Mouse (Mus musculus): ENCODE data around the gene 1700017D01Rik.
"Not testable (repeated sequence)": the region's sequence is repeated elsewhere in the genome, so short reads cannot be mapped to it uniquely, and the experiment has no call there.

1700017D01Rik gene

GRCm38 (mm10) chr19:11130776-11131175, at the start of gene 1700017D01Rik:
1700017D01Rik (minus strand) TSS chr19:11130876.
- DNase-seq (ENCODE audit: low spot score in 2 of 2), result not testable (repeated sequence)

DNA sequence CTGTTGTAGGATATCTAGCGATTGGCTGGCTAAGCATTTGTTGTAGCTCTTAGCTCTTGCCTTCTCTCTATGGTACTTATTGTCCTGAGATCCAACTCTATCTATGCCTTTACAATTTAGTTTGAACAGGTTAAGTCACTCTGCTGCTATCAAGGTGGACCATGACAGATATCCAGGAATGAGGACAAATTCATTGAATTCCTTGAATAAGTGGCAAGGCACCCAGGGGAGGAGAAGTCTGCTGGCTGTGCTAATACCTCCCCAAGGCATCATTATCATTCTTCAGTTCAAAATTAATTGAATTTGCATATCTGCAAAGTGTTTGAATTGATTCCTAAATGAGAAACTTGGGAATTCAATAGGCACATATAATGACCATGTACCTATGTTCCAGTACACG, 46.8 kb upstream of the 1700017D01Rik start:
- no peak for DNase-seq (ENCODE audit: low spot score in 2 of 2)

GRCm38 (mm10) chr19:11165172-11165571, 34.5 kb upstream of the 1700017D01Rik start, which contains the start of gene 1700025F22Rik:
1700025F22Rik (minus strand) TSS chr19:11165320.
- no peak for DNase-seq (ENCODE audit: low spot score in 2 of 2)

- not testable (repeated sequence) for DNase-seq (ENCODE audit: low spot score in 2 of 2)
Measured at GRCm38 (mm10) chr19:11157890-11158289, 27.2 kb upstream of the 1700017D01Rik start.

GRCm38 (mm10) chr19:11135336-11135735, 4.7 kb upstream of the 1700017D01Rik start:
- no peak for DNase-seq (ENCODE audit: low spot score in 2 of 2)

- DNase-seq (ENCODE audit: low spot score in 2 of 2), result no peak
Measured at GRCm38 (mm10) chr19:11134852-11135251, 4.2 kb upstream of the 1700017D01Rik start.

GRCm38 (mm10) chr19:11129702-11130101, 974 bp downstream of the 1700017D01Rik start:
- DNase-seq (ENCODE audit: low spot score in 2 of 2), result no peak

DNA sequence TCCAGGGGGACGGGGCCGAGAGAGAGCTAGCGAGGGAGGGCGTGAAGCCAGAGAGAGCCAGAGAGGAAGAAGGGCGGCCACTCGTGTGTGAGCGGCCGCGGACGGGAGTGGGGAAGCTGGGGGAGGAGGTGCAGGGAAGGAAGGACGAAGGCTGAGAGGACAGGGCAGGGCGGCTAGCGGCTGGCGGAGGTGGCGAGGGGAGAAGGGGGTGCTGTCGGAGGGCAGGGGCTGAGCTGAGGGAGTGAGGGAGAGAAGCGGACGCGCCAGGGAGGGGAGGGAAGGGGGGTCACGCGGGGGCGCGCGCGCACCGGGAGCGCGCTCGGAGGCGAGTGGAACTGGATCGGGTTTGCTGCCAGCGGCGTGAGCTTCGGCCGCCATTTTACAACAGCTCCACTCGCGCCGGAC, 9.7 kb downstream of the 1700017D01Rik start:
- DNase-seq (ENCODE audit: low spot score in 2 of 2), result not testable (repeated sequence)

- DNase-seq (ENCODE audit: low spot score in 2 of 2), result no peak
Measured at GRCm38 (mm10) chr19:11119338-11119737, 11.3 kb downstream of the 1700017D01Rik start.

- DNase-seq (ENCODE audit: low spot score in 2 of 2), result no peak
Measured at GRCm38 (mm10) chr19:11107746-11108145, 22.9 kb downstream of the 1700017D01Rik start.

DNA sequence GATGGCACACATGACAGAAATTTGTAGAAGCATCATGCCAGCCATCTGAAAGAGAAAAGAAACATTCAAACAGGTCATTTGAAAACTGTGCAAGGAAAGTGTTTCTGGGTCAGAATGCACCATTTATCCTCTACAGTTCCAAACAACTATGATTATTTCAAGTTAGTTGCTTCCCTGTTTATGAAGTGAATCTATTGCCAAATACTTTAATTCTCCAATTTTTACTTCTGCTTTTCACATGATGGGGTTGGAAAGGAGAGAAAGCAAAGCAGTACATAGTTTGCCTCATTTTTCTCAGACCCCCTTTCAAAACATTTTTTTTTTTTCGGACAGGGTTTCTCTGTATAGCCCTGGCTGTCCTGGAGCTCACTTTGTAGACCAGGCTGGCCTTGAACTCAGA, 28.8 kb downstream of the 1700017D01Rik start:
- DNase-seq (ENCODE audit: low spot score in 2 of 2), result no peak

DNA sequence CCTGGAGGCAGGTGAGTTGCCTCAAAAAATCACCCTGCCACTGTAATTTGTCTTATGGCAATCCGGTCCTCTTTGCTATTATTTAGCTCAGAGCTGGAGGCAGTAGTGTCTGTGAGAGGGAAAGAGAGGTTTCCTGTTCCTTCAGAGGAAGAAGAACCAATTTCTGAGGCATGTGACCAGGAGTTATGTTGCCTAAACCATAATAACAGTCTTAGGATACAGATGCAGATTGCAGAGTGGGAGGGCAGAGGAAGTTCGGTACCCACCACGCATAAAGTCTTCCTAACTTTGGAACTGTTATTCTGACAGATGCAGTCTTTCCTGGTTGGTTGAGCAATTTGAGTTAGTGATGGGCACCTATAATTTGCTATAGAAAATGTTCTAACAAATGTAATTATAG, 32.3 kb downstream of the 1700017D01Rik start:
- no peak for DNase-seq (ENCODE audit: low spot score in 2 of 2)

GRCm38 (mm10) chr19:11092131-11092530, 38.5 kb downstream of the 1700017D01Rik start:
- not testable (repeated sequence) for DNase-seq (ENCODE audit: low spot score in 2 of 2)

- DNase-seq (ENCODE audit: low spot score in 2 of 2), result no peak
Measured at GRCm38 (mm10) chr19:11080934-11081333, 49.7 kb downstream of the 1700017D01Rik start, which contains the start of gene Ms4a8a. Ms4a8a (minus strand) TSS chr19:11081102.

DNA sequence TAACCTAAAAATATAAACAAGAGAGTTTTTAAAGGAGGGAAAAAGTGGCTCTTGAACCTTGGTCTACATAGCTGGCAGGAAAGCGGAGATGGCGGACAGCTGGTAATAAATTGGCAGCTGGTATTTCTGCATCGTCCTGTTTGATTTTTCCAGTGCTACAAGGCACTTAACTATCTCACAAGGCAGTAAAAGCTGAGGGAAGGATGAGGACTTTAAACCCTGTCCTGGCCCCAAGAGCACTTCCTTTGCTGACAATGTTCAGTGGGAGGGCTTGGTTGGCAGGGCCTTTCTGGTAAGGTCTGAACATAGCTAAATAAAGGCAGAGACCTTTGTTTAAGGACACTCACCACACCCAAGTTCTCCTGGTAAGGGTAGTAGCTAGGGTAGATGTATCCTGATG, 60.3 kb downstream of the 1700017D01Rik start:
- DNase-seq (ENCODE audit: low spot score in 2 of 2), result no peak

- DNase-seq (ENCODE audit: low spot score in 2 of 2), result no peak
Measured at GRCm38 (mm10) chr19:11065202-11065875, 65.3 kb downstream of the 1700017D01Rik start.

- DNase-seq (ENCODE audit: low spot score in 2 of 2), result no peak
Measured at GRCm38 (mm10) chr19:11060900-11061299, 69.8 kb downstream of the 1700017D01Rik start.

DNA sequence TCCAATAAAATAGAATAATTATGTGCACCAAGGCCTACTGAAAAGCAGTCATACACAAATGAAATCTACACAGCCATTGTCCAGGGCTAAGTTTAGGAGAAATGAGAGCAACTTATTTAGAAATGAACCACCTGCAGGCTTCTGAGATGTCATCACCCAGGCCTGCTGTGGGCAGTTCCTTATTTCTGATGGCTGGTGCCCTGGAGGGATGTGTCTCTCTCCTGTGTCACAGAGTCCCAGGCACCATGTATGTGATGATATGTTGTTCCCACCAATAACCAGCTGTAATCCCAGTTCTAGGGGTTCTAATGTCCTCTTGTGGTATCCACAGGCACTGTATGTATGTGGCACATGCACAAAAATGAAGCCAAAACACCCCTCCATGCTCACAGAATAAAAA, 70.7 kb downstream of the 1700017D01Rik start:
- DNase-seq (ENCODE audit: low spot score in 2 of 2), result no peak

DNA sequence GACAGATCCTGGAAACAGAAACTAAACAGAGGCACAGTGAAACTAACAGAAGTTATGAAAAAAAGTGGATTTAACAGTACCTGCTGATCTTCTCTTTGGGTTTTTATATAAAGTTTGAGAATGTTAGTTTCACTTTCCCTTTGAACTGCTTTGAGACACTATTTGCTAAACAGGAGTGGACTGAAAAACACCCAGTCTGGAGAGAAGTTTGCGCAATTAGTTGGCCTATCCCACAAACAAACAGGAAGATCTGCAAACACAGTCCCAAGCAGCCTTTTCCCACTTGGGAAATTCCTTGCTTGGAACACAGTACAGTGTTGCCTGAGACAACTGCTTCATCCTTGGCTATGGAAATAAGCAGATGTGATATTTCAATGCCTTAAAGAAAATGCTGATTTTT, 75.0 kb downstream of the 1700017D01Rik start:
- not testable (repeated sequence) for DNase-seq (ENCODE audit: low spot score in 2 of 2)

DNA sequence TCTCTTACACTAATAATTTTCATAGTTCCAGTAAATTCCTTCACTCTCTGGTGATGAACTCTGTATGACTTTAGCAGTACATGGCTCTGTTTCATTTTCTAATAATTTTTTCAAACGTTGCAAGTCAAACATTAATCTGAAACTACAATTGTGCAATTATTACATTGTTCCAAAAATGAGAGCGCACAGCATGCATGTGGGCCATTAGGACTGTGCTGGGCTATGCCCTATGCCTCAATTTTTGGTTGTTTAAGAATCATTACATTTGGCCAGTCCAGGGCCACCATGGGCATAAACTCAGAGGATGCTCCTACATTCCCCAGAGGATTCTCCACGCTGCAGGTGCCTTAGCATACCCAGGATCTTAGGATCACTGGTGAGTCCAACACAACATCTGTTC, 77.4 kb downstream of the 1700017D01Rik start:
- no peak for DNase-seq (ENCODE audit: low spot score in 2 of 2)

- DNase-seq (ENCODE audit: low spot score in 2 of 2), result no peak
Measured at GRCm38 (mm10) chr19:11052877-11053276, 77.8 kb downstream of the 1700017D01Rik start.

- no peak for DNase-seq (ENCODE audit: low spot score in 2 of 2)
Measured at GRCm38 (mm10) chr19:11050286-11050685, 80.4 kb downstream of the 1700017D01Rik start.

DNA sequence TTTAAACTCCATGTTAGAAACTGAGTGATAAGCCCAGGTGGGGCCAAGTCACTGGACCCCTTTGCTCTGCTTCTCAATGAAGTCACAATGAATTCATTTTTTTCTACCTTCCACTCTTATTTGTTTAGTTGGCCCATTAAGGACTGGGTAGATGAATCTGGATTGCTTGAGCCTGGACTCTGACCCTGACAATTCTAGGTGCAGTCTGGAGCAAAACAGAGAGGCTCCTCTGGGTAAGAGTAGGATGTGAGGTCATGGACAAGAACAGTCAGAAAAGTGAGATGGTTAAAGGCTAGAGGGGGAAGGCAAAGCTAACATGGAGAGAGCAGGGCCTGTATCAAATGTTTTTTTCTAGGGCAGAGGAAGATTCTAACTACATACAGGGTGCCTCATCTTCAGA, 81.2 kb downstream of the 1700017D01Rik start:
- DNase-seq (ENCODE audit: low spot score in 2 of 2), result no peak

- no peak for DNase-seq (ENCODE audit: low spot score in 2 of 2)
Measured at GRCm38 (mm10) chr19:11048503-11048902, 82.2 kb downstream of the 1700017D01Rik start.
